Mouse (Mus musculus) CH12.LX (cell line): ENCODE data around the gene Adgrl1. TPM values are rescaled to one million over a fixed set of nuclear protein-coding genes. Genes with fewer than 3 reads are reported as not detected.

Experiments used
- DNase-seq: peaks from one replicate; pipeline ENCODE4 v3.0.0-alpha.2; 2013; ENCODE audit errors: extremely low read depth
- H3K27ac ChIP-seq: 2 replicates; pipeline ENCODE4 v1.5.1; 2012; ENCODE audit warnings: low read depth, mild to moderate bottlenecking, control low read depth, moderate library complexity; ENCODE audit not compliant: insufficient read depth
- H3K27me3 ChIP-seq: replicated peaks from 2 replicates; pipeline ENCODE3; 2012; ENCODE audit warnings: inconsistent platforms
- H3K36me3 ChIP-seq, 2 experiments: replicated peaks in 1 of 2; 2 replicates each; pipeline versions ENCODE3 to v1.6.1; 2012; ENCODE audit warnings: inconsistent platforms in 1 of 2, low read length in 1 of 2, mild to moderate bottlenecking in 1 of 2, mixed read lengths in 1 of 2, moderate library complexity in 1 of 2; ENCODE audit not compliant: control insufficient read depth in 1 of 2, insufficient read depth in 1 of 2
- H3K4me1 ChIP-seq, 2 experiments: 2 replicates each; pipeline ENCODE4 v1.6.1; 2012; ENCODE audit warnings: inconsistent platforms in 1 of 2, moderate library complexity in 1 of 2; ENCODE audit not compliant: insufficient read depth in 2 of 2, control insufficient read depth in 1 of 2
- H3K4me2 ChIP-seq: 2 replicates; pipeline ENCODE4 v1.6.1; 2012; ENCODE audit warnings: low read depth, mild to moderate bottlenecking, control low read depth; ENCODE audit not compliant: poor library complexity, insufficient read depth, severe bottlenecking
- H3K4me3 ChIP-seq, 3 experiments: fragments of 150-350 bp in 1 of 3; sonication (generic) in 1 of 3; replicated peaks in 1 of 3; 2 replicates each; pipeline versions ENCODE3 to v1.5.1; 2011 to 2012; ENCODE audit warnings: low read depth in 2 of 3, low read length in 2 of 3, mild to moderate bottlenecking in 2 of 3, moderate library complexity in 2 of 3, control low read depth in 1 of 3, improper control_type of control experiment in 1 of 3, inconsistent platforms in 1 of 3, mixed read lengths in 1 of 3; ENCODE audit not compliant: poor library complexity in 1 of 3
- H3K79me2 ChIP-seq: replicated peaks from 2 replicates; pipeline ENCODE4 v1.6.1; 2012; ENCODE audit warnings: mild to moderate bottlenecking, moderate library complexity; ENCODE audit not compliant: control insufficient read depth, poor library complexity, insufficient read depth, severe bottlenecking; ENCODE audit errors: extremely low read depth
- H3K9ac ChIP-seq: 2 replicates; pipeline ENCODE4 v1.6.1; 2012; ENCODE audit warnings: low read depth, mild to moderate bottlenecking, control low read depth, moderate library complexity; ENCODE audit not compliant: insufficient read depth
- H3K9me3 ChIP-seq: replicated peaks from 2 replicates; pipeline ENCODE3; 2012; ENCODE audit warnings: low read length, inconsistent platforms, mixed read lengths
- CTCF ChIP-seq, 2 experiments: IDR thresholded peaks in 1 of 2; conservative IDR thresholded peaks in 1 of 2; 2 replicates each; pipeline ENCODE4 v1.5.1; 2011 to 2012; ENCODE audit warnings: low read depth in 2 of 2, low read length in 2 of 2, improper control_type of control experiment in 1 of 2, inconsistent platforms in 1 of 2, mild to moderate bottlenecking in 1 of 2, moderate library complexity in 1 of 2
- E2F4 ChIP-seq: IDR thresholded peaks from 2 replicates; pipeline ENCODE4 v1.6.1; 2011; ENCODE audit warnings: low read depth, low read length, improper control_type of control experiment; ENCODE audit not compliant: insufficient replicate concordance
- ELF1 ChIP-seq: IDR thresholded peaks from 2 replicates; pipeline ENCODE4 v1.6.1; 2014; ENCODE audit warnings: low read depth, mild to moderate bottlenecking, inconsistent platforms, low read length, improper control_type of control experiment
- EP300 ChIP-seq: IDR thresholded peaks from 2 replicates; pipeline ENCODE4 v1.6.1; 2011; ENCODE audit warnings: low read length, improper control_type of control experiment
- ETS1 ChIP-seq: conservative IDR thresholded peaks from 2 replicates; pipeline ENCODE4 v1.6.1; 2012; ENCODE audit warnings: low read depth, mild to moderate bottlenecking, inconsistent platforms, low read length, improper control_type of control experiment, moderate library complexity
- GABPA ChIP-seq: IDR thresholded peaks from 2 replicates; pipeline ENCODE4 v1.6.1; 2012; ENCODE audit warnings: low read depth, low read length, improper control_type of control experiment, inconsistent platforms; ENCODE audit not compliant: insufficient replicate concordance
- HCFC1 ChIP-seq: IDR thresholded peaks from 2 replicates; pipeline ENCODE4 v1.6.1; 2012; ENCODE audit warnings: low read depth, mild to moderate bottlenecking, inconsistent platforms, low read length, improper control_type of control experiment
- IRF4 ChIP-seq: IDR thresholded peaks from 2 replicates; pipeline ENCODE4 v1.6.1; 2014; ENCODE audit warnings: low read depth, mild to moderate bottlenecking, inconsistent platforms, low read length, improper control_type of control experiment
- JUND ChIP-seq: conservative IDR thresholded peaks from 2 replicates; pipeline ENCODE4 v1.6.1; 2011; ENCODE audit warnings: low read depth, low read length, improper control_type of control experiment
- KAT2A ChIP-seq: IDR thresholded peaks from 2 replicates; pipeline ENCODE4 v1.6.1; 2012; ENCODE audit warnings: low read length, improper control_type of control experiment, inconsistent platforms; ENCODE audit not compliant: insufficient replicate concordance
- MAFK ChIP-seq: IDR thresholded peaks from 2 replicates; pipeline ENCODE4 v1.6.1; 2011; ENCODE audit warnings: low read length, improper control_type of control experiment; ENCODE audit not compliant: insufficient replicate concordance
- MAX ChIP-seq: IDR thresholded peaks from 2 replicates; pipeline ENCODE4 v1.6.1; 2011; ENCODE audit warnings: low read length, improper control_type of control experiment
- MAZ ChIP-seq: IDR thresholded peaks from 2 replicates; pipeline ENCODE4 v1.6.1; 2012; ENCODE audit warnings: low read depth, mild to moderate bottlenecking, inconsistent platforms, low read length, improper control_type of control experiment, moderate library complexity
- MEF2A ChIP-seq: IDR thresholded peaks from 2 replicates; pipeline ENCODE4 v1.6.1; 2014; ENCODE audit warnings: low read depth, mild to moderate bottlenecking, inconsistent platforms, low read length, improper control_type of control experiment, borderline replicate concordance
- MXI1 ChIP-seq: IDR thresholded peaks from 2 replicates; pipeline ENCODE4 v1.6.1; 2011; ENCODE audit warnings: mild to moderate bottlenecking, low read depth, low read length, improper control_type of control experiment
- MYC ChIP-seq: IDR thresholded peaks from 2 replicates; pipeline ENCODE4 v1.6.1; 2011; ENCODE audit warnings: low read depth, mild to moderate bottlenecking, improper control_type of control experiment, low read length
- NELFE ChIP-seq: IDR thresholded peaks from 2 replicates; pipeline ENCODE4 v1.6.1; 2011; ENCODE audit warnings: low read depth, low read length, improper control_type of control experiment
- PAX5 ChIP-seq: IDR thresholded peaks from 2 replicates; pipeline ENCODE4 v1.6.1; 2012; ENCODE audit warnings: low read length, inconsistent platforms, mixed read lengths
- POLR2A ChIP-seq: IDR thresholded peaks from 2 replicates; pipeline ENCODE4 v1.6.1; 2011; ENCODE audit warnings: low read depth, mild to moderate bottlenecking, improper control_type of control experiment, low read length
- POLR2AphosphoS2 ChIP-seq: IDR thresholded peaks from 2 replicates; pipeline ENCODE4 v1.6.1; 2011; ENCODE audit warnings: low read depth, low read length, improper control_type of control experiment
- SIN3A ChIP-seq: IDR thresholded peaks from 2 replicates; pipeline ENCODE4 v1.6.1; 2012; ENCODE audit warnings: low read length, improper control_type of control experiment, inconsistent platforms
- TCF12 ChIP-seq: IDR thresholded peaks from 2 replicates; pipeline ENCODE4 v1.6.1; 2014; ENCODE audit warnings: low read depth, mild to moderate bottlenecking, inconsistent platforms, low read length, improper control_type of control experiment
- UBTF ChIP-seq: IDR thresholded peaks from 2 replicates; pipeline ENCODE4 v1.6.1; 2012; ENCODE audit warnings: low read depth, mild to moderate bottlenecking, inconsistent platforms, low read length, improper control_type of control experiment, moderate library complexity
- USF1 ChIP-seq: IDR thresholded peaks from 2 replicates; pipeline ENCODE4 v1.6.1; 2014; ENCODE audit warnings: low read depth, mild to moderate bottlenecking, inconsistent platforms, low read length, improper control_type of control experiment
- USF2 ChIP-seq: conservative IDR thresholded peaks from 2 replicates; pipeline ENCODE4 v1.6.1; 2011; ENCODE audit warnings: low read depth, low read length, improper control_type of control experiment
- ZC3H11A ChIP-seq: IDR thresholded peaks from 2 replicates; pipeline ENCODE4 v1.6.1; 2012; ENCODE audit warnings: low read depth, mild to moderate bottlenecking, inconsistent platforms, low read length, improper control_type of control experiment
- ZMIZ1 ChIP-seq: IDR thresholded peaks from 2 replicates; pipeline ENCODE4 v1.6.1; 2012; ENCODE audit warnings: low read depth, mild to moderate bottlenecking, inconsistent platforms, low read length, improper control_type of control experiment
- dilution Hi-C: fragments of 300-500 bp; cut with MboI; formaldehyde crosslinking; loops from 2 replicates; pipeline ENCODE4 v1.14.3; 2020; ENCODE audit warnings: low sequenced_read_pairs; ENCODE audit not compliant: extremely low pct_unique_long_range_greater_than_20kb, extremely low pct_ligation_motif_present
- in situ Hi-C: fragments of 300-500 bp; cut with MboI; formaldehyde crosslinking; loops from 3 replicates; pipeline ENCODE4 v1.14.3; 2019; ENCODE audit warnings: low sequenced_read_pairs, low pct_ligation_motif_present, low pct_unique_long_range_greater_than_20kb, mixed read lengths
- polyA plus RNA-seq: library from polyadenylated mRNA; unstranded; fragments of >175 nt; gene quantifications from 2 replicates; pipeline ENCODE4 v1.2.1, GENCODE M21; 2012; ENCODE audit warnings: low read depth; ENCODE audit not compliant: insufficient read length
- total RNA-seq, 2 experiments: library from RNA; depleted of rRNA; stranded (reverse); fragments of 300-350 nt in 1 of 2; fragments of >200 nt in 1 of 2; gene quantifications; 2 replicates each; pipeline ENCODE4 v1.2.3; 2012 to 2014

Gene Adgrl1
- total and polyA plus RNA-seq, 3 experiments: 4.4 to 14.8 (median 14.5) TPM

DNA sequence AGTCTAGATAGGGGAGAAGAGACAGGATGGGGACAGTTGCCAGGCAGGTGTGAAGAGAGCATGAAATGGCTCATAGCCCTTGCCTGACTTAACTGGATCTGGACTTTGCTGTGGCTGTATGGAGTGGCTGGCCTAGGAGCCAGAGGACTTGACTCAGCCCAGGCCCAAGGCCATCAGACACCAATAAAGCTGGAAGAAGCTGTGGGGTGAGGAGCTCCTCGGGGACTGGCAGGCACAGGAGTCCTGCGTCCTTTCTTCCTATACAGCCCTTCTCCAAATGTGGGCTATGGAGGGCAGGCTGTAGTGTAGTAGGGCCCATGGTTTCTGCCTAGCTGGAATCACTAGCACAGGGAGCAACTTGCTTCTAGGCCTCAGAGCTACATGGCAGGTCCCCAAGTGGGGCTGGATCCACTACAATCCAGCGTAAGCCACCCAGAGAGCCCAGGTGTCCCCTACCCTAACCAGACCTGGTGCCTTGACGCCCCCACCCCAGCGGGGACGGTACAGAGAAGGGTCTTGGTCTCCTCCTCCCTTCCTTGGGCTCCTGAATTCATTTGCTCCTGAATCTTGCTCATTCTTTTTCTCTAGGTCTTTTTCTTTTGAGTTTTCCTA, 41.3 kb downstream of the Adgrl1 start:
- TF ChIP-seq USF1 (no peak), ZMIZ1 (no peak), USF2 (no peak), ZC3H11A (no peak), GABPA (no peak), POLR2A (no peak), HCFC1 (no peak), PAX5 (no peak), NELFE (no peak), E2F4 (no peak), CTCF (conservative IDR thresholded peaks at IDR 0.05 in 1 of 2, IDR thresholded peaks at IDR 0.05 in 1 of 2; ENCODE audit: low read depth in 2 of 2, low read length in 2 of 2) (no peak), TCF12 (no peak), MEF2A (no peak), MYC (no peak), POLR2AphosphoS2 (no peak)
- no peaks in the 10 kb centered on the region for H3K9me3 ChIP-seq
- no peak for DNase-seq
- peaks cover 10 to 47% of the 10 kb centered on the region in 2 experiments for H3K36me3 ChIP-seq
- no peaks in the 10 kb centered on the region for H3K27me3 ChIP-seq
- no peaks in the 10 kb centered on the region for H3K79me2 ChIP-seq
- H3K4me3 ChIP-seq: no peak overlapping the region
- no peak overlapping the region for H3K4me2 ChIP-seq
- in situ Hi-C loops: no loop called here
- no peak overlapping the region for H3K9ac ChIP-seq
- dilution Hi-C loops: no loop called here
- H3K4me1 ChIP-seq: peaks cover 0 to 5% of the 10 kb centered on the region in 2 experiments; a peak in 1 of 4 replicates
- H3K27ac ChIP-seq: no peak overlapping the region

GRCm38 (mm10) chr8:83942446-83942845, 42.5 kb downstream of the Adgrl1 start:
- Histone ChIP-seq H3K27ac (no peak overlapping the region), H3K27me3 (no peaks in the 10 kb centered on the region), H3K4me1 (peaks cover 0 to 5% of the 10 kb centered on the region in 2 experiments; a peak in 1 of 4 replicates), H3K9ac (no peak overlapping the region), H3K4me2 (no peak overlapping the region), H3K9me3 (no peaks in the 10 kb centered on the region), H3K79me2 (no peaks in the 10 kb centered on the region), H3K36me3 (peaks cover 4 to 34% of the 10 kb centered on the region in 2 experiments), H3K4me3 (no peak overlapping the region)
- DNase-seq: no peak
- in situ Hi-C loops (no loop called here), dilution Hi-C loops (no loop called here)
- TF ChIP-seq JUND (no peak), CTCF (conservative IDR thresholded peaks at IDR 0.05 in 1 of 2, IDR thresholded peaks at IDR 0.05 in 1 of 2; ENCODE audit: low read depth in 2 of 2, low read length in 2 of 2) (no peak), KAT2A (no peak), SIN3A (no peak), MAX (no peak), MXI1 (no peak), IRF4 (no peak), PAX5 (no peak), ZC3H11A (no peak), ZMIZ1 (no peak), UBTF (no peak), USF2 (no peak), MYC (no peak), ETS1 (no peak), ELF1 (no peak), EP300 (no peak), HCFC1 (no peak), MAFK (no peak), MAZ (no peak)
